Mouse (Mus musculus) hindbrain, embryonic 16.5 days (tissue): ENCODE results near the gene Amotl1. TPM values are rescaled to one million over a fixed set of nuclear protein-coding genes. Genes with fewer than 3 reads are reported as not detected.

Experiments used
- ATAC-seq: fragments of 200-750 bp; cut with Nextera tagmentation; 2 replicates; pipeline ENCODE4 v1.8.0; 2017; ENCODE audit warnings: moderate TSS enrichment, moderate library complexity
- H3K27ac ChIP-seq: fragments of 300-500 bp; sonication (generic); 2 replicates; pipeline ENCODE4 v1.5.1; 2014; ENCODE audit warnings: low read depth, mild to moderate bottlenecking, control low read depth, low read length, moderate library complexity
- H3K27me3 ChIP-seq: fragments of 300-500 bp; sonication (generic); replicated peaks from 2 replicates; pipeline ENCODE4 v1.6.1; 2014; ENCODE audit warnings: low read length; ENCODE audit not compliant: control insufficient read depth, insufficient read depth
- H3K36me3 ChIP-seq: fragments of 300-500 bp; sonication (generic); 2 replicates; pipeline ENCODE4 v1.6.1; 2014; ENCODE audit warnings: mild to moderate bottlenecking, low read length, moderate library complexity, mixed read lengths; ENCODE audit not compliant: control insufficient read depth, insufficient read depth
- H3K4me1 ChIP-seq: fragments of 300-500 bp; sonication (generic); 2 replicates; pipeline ENCODE4 v1.6.1; 2014; ENCODE audit warnings: low read depth, low read length; ENCODE audit not compliant: control insufficient read depth, insufficient read depth
- H3K4me2 ChIP-seq: fragments of 300-500 bp; sonication (generic); 2 replicates; pipeline ENCODE4 v1.6.1; 2014; ENCODE audit warnings: mild to moderate bottlenecking, low read length, control low read depth, moderate library complexity
- H3K4me3 ChIP-seq: fragments of 300-500 bp; sonication (generic); 2 replicates; pipeline ENCODE4 v1.5.1; 2014; ENCODE audit warnings: mild to moderate bottlenecking, low read length, control low read depth, moderate library complexity
- H3K9ac ChIP-seq: fragments of 300-500 bp; sonication (generic); 2 replicates; pipeline ENCODE4 v1.6.1; 2014; ENCODE audit warnings: low read depth, mild to moderate bottlenecking, control low read depth, low read length, moderate library complexity
- H3K9me3 ChIP-seq: fragments of 300-500 bp; sonication (generic); 2 replicates; pipeline ENCODE4 v1.6.1; 2014; ENCODE audit warnings: mild to moderate bottlenecking, low read length, moderate library complexity; ENCODE audit not compliant: control insufficient read depth
- WGBS: fragments of 180-500 bp; shearing (Covaris S2); extraction: QIAGEN DNeasy Blood & Tissue Kit; methylation state at CpG from one replicate; pipeline ENCODE4 v1.1.7; 2014; 5-methylcytosine and 5-hydroxymethylcytosine counted together
- polyA plus RNA-seq: library from polyadenylated mRNA; unstranded; fragments of >200 nt; fragmentation: Nextera tagmentation; extraction: Ambion mirVana; gene quantifications from 2 replicates; pipeline ENCODE4 v1.2.1, GENCODE M21; 2015

Amotl1 gene
- polyA plus RNA-seq, 1 experiment from 2014 or later: 6.6 TPM

DNA sequence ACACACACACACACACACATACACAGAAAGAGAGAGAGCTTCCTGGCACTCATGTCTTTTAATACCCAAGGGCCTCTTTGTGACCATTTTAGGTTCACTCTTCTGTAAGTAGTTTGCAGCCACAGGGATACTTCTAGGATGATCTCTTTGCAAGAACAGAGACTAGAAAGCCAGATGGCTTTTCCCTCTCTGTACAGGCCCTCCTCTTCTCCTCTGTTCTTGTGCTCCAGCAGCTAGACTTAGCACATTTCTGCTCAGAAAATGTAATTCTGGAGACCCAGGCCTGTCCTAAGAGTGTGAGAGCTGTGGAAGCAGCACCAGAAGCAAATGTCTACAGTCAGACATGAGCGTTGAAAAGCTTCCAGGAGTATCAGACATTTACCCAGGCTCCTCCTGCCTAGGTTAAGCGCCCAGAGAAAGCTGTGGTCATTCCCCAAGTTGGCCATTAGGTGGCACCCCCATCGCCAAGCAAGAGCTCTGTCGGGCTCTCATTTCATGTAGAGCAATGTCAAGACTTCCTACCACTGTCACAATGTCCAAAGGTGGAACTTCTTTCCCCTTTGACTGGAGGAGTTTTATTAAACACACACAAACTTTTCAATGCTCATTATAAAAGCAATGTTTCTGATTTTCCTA, 121.3 kb downstream of the Amotl1 start:
- Histone ChIP-seq H3K9ac (no peak overlapping the region), H3K4me3 (no peak overlapping the region), H3K4me2 (no peak overlapping the region), H3K9me3 (no peaks in the 10 kb centered on the region), H3K36me3 (no peaks in the 10 kb centered on the region), H3K27ac (no peak overlapping the region), H3K27me3 (no peaks in the 10 kb centered on the region), H3K4me1 (no peaks in the 10 kb centered on the region)
- peak; percentile 93 for ATAC-seq
- 10% methylated on average over 4 of the region's 4 CpGs for WGBS

DNA sequence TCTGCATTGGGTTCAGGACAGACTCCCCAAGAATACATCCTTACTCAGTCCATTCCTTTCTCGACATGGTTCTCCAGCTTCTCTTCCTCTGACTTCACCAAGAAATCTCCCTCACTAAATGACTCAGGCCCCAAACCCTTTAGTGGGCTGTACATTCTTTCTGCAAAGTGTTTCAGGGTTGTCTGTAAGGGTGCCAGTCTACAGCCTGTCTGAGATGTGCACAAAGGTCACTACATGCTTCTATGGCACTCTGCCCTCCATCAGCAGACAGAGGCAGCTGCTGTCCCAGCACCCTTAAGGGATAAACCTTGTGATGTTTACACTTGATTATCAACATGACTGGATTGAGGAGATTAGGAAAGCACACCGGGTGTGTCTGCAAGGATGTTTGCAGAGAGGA, 123.2 kb downstream of the Amotl1 start:
- Histone ChIP-seq H3K27ac (no peak overlapping the region), H3K4me3 (no peak overlapping the region), H3K4me1 (no peaks in the 10 kb centered on the region), H3K9me3 (no peaks in the 10 kb centered on the region), H3K27me3 (no peaks in the 10 kb centered on the region), H3K9ac (no peak overlapping the region), H3K36me3 (no peaks in the 10 kb centered on the region), H3K4me2 (no peak overlapping the region)
- 69% methylated on average over 2 of the region's 2 CpGs for WGBS
- ATAC-seq: no peak

DNA sequence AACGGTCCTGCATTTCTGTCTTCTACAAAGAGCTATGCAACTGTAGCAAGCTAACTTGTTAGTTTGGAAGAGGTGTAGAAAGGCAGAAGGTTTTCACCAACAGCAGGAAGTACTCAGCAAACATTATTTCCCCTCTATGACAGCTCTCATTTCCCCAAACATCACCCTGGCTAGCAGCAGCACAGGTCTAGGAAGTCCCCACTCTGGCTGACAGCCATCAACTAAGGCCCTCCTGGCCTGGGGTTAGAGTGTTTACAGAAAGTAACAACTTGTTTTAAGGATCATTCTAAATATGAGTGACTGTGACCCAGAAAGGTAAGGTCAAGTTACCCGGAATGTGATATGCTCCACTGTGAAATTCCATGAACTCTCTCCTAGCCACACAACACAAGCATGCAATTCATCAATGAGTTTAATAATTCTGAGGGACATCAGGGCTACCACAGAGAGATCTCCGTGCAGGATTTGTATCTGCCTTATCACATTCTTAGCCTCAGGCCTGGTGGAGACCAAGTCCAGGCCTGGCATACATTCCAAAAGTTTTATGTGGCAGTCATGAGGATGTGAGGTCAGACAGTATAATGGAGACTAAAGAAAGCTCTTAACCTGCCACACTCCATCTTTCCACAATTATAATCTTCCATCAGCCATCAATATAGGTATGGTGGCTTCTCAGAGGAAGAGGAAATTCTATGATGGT, 123.7 kb downstream of the Amotl1 start:
- H3K9ac ChIP-seq: no peak overlapping the region
- ATAC-seq: no peak
- H3K27ac ChIP-seq: no peak overlapping the region
- no peak overlapping the region for H3K4me3 ChIP-seq
- H3K36me3 ChIP-seq: no peaks in the 10 kb centered on the region
- H3K9me3 ChIP-seq: no peaks in the 10 kb centered on the region
- H3K4me1 ChIP-seq: no peaks in the 10 kb centered on the region
- no peak overlapping the region for H3K4me2 ChIP-seq
- 84% methylated on average over 3 of the region's 3 CpGs for WGBS
- H3K27me3 ChIP-seq: no peaks in the 10 kb centered on the region

DNA sequence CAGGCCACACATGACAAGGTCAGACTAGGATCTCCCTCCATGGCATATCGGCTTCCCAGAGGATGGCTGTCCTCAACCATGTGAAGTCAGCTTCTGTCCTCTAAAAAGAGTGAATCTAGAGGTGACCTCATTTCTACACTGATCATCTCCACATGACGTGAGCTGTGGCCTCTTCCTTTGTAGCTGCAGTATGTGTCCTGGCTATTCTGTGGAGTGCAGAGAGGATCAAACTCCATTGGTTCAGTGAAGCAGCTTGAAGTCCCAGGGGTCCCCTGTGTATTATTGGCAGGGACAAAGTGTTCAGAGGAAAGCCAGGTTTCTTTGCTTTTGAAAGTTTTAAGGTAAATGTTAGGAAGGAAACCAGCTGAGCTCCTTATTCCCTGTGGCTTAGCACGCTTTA, 126.8 kb downstream of the Amotl1 start:
- H3K36me3 ChIP-seq: no peaks in the 10 kb centered on the region
- WGBS: 78% methylated on average over 3 of the region's 3 CpGs
- ATAC-seq: no peak
- H3K4me3 ChIP-seq: no peak overlapping the region
- no peaks in the 10 kb centered on the region for H3K4me1 ChIP-seq
- H3K27ac ChIP-seq: no peak overlapping the region
- H3K9me3 ChIP-seq: no peaks in the 10 kb centered on the region
- no peaks in the 10 kb centered on the region for H3K27me3 ChIP-seq
- no peak overlapping the region for H3K9ac ChIP-seq
- no peak overlapping the region for H3K4me2 ChIP-seq

DNA sequence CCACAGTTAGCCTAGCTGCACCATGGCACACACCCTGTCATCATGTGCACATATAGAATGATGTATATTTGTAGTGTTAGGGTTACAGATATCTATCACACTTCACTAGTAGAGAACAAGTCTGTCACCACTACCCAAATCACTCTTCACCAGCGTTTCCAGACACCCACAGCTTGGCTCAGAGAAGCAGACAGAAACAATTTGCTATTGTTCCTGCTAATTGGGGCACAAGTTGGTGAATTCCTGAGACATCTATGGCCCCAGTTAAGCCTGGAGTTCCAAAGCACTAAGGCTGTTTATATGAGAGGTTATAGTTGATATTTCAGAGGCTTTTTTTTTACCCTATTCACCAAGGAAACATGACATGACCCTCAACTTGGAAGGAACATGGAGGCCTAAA, 127.6 kb downstream of the Amotl1 start:
- no peak overlapping the region for H3K4me3 ChIP-seq
- no peak overlapping the region for H3K9ac ChIP-seq
- no peaks in the 10 kb centered on the region for H3K9me3 ChIP-seq
- no peaks in the 10 kb centered on the region for H3K27me3 ChIP-seq
- H3K27ac ChIP-seq: no peak overlapping the region
- no peak for ATAC-seq
- H3K36me3 ChIP-seq: no peaks in the 10 kb centered on the region
- 42% methylated on average over 1 of the region's 1 CpGs for WGBS
- no peak overlapping the region for H3K4me2 ChIP-seq
- no peaks in the 10 kb centered on the region for H3K4me1 ChIP-seq

DNA sequence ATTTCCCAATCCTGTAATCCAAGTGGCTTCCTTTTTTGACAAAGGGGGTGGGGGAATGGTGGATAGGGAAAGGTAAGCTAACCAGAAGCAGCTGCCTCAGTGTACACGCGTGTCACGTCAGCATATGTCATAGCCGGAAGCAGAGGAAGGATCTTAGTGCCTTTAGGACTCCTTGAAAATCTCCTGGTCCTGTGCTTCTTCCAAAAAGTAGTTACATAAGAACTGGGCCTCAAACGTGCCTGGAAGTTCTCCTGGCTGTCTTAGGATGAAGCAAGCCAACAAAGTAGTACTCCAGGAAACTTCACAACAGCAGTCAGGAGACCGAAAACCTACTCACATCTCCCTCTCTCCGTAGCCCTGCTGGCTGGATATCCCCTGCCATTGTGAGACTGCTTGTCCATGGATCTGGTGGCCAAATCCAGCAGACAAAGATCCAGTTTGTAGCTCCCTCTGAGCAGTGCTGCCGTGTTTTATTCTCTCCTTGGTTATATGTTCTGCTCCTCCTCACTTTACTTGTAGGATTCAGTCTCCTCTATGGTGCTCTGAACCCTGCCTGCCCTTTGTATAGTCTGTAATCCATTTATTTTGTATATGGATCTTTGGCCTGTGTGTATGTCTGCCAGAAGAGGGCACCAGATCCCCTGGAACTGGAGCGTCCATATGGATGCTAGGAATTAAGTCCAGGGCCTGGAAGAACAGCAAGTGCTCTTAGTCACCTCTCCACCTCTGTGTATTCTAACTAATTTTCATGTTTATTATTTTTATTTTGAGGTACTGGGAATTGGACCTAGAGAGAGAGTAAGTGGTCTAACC, 132.0 kb downstream of the Amotl1 start:
- WGBS: 82% methylated on average over 9 of the region's 9 CpGs
- Histone ChIP-seq H3K9ac (no peak overlapping the region), H3K27me3 (no peaks in the 10 kb centered on the region), H3K4me1 (no peaks in the 10 kb centered on the region), H3K4me3 (no peak overlapping the region), H3K36me3 (peaks cover 19% of the 10 kb centered on the region), H3K9me3 (no peaks in the 10 kb centered on the region), H3K4me2 (no peak overlapping the region), H3K27ac (no peak overlapping the region)
- ATAC-seq: peak; percentile 83

DNA sequence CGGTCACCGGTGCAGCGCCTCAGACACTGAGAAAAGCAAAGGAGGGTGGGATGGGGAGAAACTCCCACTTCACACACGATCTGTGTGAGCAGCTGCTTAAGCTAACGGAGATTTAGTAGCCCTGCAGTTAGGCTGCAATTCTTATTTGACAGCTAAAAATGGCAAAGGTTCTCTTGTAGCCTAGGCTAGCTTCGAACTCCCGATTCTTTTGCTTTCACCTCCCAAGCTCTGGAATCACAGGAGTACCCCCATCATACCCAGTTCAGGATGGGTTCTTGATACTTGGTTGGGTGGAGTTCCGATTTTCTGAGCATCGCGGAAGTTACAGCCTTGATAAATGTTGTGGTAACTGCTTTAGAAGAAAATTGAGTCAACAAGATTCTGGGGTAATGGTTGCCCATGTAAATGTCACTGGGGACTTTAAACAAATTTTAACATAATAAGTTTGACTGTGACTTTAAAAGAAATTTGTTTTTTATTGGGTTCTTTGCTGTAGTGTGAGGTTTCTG, 143.9 kb downstream of the Amotl1 start:
- Histone ChIP-seq H3K9ac (peak overlapping the region; percentile 86), H3K4me3 (peak overlapping the region; percentile 75), H3K36me3 (peaks cover 10% of the 10 kb centered on the region), H3K4me2 (peak overlapping the region; percentile 83), H3K4me1 (peaks cover 10% of the 10 kb centered on the region), H3K27ac (peak overlapping the region; percentile 78), H3K27me3 (no peaks in the 10 kb centered on the region), H3K9me3 (no peaks in the 10 kb centered on the region)
- 5% methylated on average over 10 of the region's 10 CpGs for WGBS
- no peak for ATAC-seq

DNA sequence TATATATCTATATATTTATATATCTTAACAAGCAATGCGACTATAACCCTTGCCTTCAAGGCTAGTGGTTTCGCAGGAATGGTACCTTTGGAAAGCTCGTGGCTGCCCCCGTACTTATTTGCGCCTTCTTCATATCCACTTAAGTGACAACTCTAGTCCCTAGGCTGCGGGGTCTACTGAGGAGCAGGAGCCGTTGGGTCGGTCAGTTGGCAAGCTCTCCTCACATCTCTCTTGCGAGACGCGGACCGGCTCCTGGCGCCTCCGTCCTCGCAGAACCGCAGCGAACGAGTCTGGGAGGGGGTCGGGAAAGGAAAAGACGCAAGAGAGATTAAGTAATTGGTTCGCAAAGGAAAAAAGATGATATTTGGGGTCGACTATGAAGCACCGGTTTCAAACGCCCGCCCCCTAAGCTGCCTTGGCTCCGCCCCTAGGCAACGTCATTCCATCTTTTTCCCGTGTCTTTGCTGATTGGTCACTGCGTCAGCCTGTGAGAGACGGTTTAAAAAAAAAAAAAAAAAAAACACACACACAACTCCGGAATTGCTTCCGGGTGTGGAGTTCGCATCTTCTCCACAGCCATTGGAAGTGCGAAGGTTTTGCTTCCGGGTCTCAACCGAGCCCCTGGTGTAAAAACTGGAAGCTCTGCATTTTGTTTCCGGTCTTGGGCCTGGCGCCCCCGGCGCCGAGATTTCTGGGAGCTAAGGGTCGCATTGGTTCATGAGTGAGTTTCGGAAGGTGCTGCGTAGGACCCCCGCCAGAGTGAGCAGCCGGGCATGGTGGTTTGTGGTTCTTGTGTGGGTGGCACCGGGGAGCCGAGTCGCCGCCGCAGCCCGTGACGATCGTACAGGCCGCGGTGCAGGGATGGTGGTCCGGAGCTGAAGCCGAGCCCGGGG, 144.6 kb downstream of the Amotl1 start, which contains the start of the genes Kdm4d and Cwc15:
Gene Kdm4d (minus strand): TSS at position 460 of the 893 bp plus-strand sequence.
Gene Cwc15 (plus strand): TSS at position 595 of the 893 bp plus-strand sequence.
- peak; percentile 99 for ATAC-seq

More for the DNA sequence above, 144.6 kb downstream of the Amotl1 start, which contains the start of the genes Kdm4d and Cwc15:
- H3K27me3 ChIP-seq: no peaks in the 10 kb centered on the region
- peaks cover 7% of the 10 kb centered on the region for H3K36me3 ChIP-seq
- H3K4me1 ChIP-seq: peaks cover 10% of the 10 kb centered on the region
- H3K27ac ChIP-seq: peak within 1 kb of the TSS; percentile 79
- peak within 1 kb of the TSS; percentile 83 for H3K4me2 ChIP-seq
- under 1% methylated on average over 59 of the region's 59 CpGs for WGBS
- peak within 1 kb of the TSS; percentile 75 for H3K4me3 ChIP-seq
- H3K9ac ChIP-seq: peak within 1 kb of the TSS; percentile 86
- no peaks in the 10 kb centered on the region for H3K9me3 ChIP-seq
